Mouse (Mus musculus) heart, postnatal 0 days (tissue): ENCODE data around the gene H2-Ob. TPM values are rescaled to one million over a fixed set of nuclear protein-coding genes. Genes with fewer than 3 reads are reported as not detected.

ENCODE experiments used
- ATAC-seq: fragments of 200-750 bp; cut with Nextera tagmentation; 2 replicates; pipeline ENCODE4 v1.8.0; 2017; ENCODE audit warnings: low read depth, moderate number of reproducible peaks, moderate library complexity; ENCODE audit not compliant: insufficient read depth
- DNase-seq: peaks from one replicate; pipeline ENCODE4 v3.0.0-alpha.2; 2016; ENCODE audit warnings: low spot score
- H3K27ac ChIP-seq: fragments of 300-500 bp; sonication (generic); 2 replicates; pipeline ENCODE4 v1.5.1; 2014; ENCODE audit warnings: low read depth, mild to moderate bottlenecking
- H3K27me3 ChIP-seq: fragments of 300-500 bp; sonication (generic); 2 replicates; pipeline ENCODE4 v1.6.1; 2014; ENCODE audit warnings: low read length, mixed read lengths; ENCODE audit not compliant: control insufficient read depth, insufficient read depth
- H3K36me3 ChIP-seq: fragments of 300-500 bp; sonication (generic); replicated peaks from 2 replicates; pipeline ENCODE4 v1.6.1; 2014; ENCODE audit warnings: low read length, mixed read lengths; ENCODE audit not compliant: control insufficient read depth, insufficient read depth
- H3K4me1 ChIP-seq: fragments of 300-500 bp; sonication (generic); 2 replicates; pipeline ENCODE4 v1.6.1; 2014; ENCODE audit warnings: antibody characterized with exemption; ENCODE audit not compliant: control insufficient read depth, insufficient read depth
- H3K4me2 ChIP-seq: fragments of 300-500 bp; sonication (generic); 2 replicates; pipeline ENCODE4 v1.6.1; 2014; ENCODE audit warnings: low read depth, mild to moderate bottlenecking, low read length, moderate library complexity
- H3K4me3 ChIP-seq: fragments of 300-500 bp; sonication (generic); 2 replicates; pipeline ENCODE4 v1.5.1; 2014; ENCODE audit warnings: low read depth, low read length
- H3K9ac ChIP-seq: fragments of 300-500 bp; sonication (generic); replicated peaks from 2 replicates; pipeline ENCODE4 v1.6.1; 2014; ENCODE audit warnings: low read depth, low read length, mixed read lengths
- H3K9me3 ChIP-seq: fragments of 300-500 bp; sonication (generic); replicated peaks from 2 replicates; pipeline ENCODE4 v1.6.1; 2016; ENCODE audit warnings: low read length; ENCODE audit not compliant: control insufficient read depth
- CTCF ChIP-seq: IDR thresholded peaks from 2 replicates; pipeline ENCODE4 v1.5.1; 2016; ENCODE audit warnings: antibody characterized with exemption, control low read depth, low read depth
- EP300 ChIP-seq: IDR thresholded peaks from 2 replicates; pipeline ENCODE4 v1.6.1; 2016; ENCODE audit warnings: antibody characterized with exemption, low read depth
- WGBS: fragments of 180-500 bp; shearing (Covaris S2); extraction: QIAGEN DNeasy Blood & Tissue Kit; methylation state at CpG from one replicate; pipeline ENCODE4 v1.1.7; 2014; 5-methylcytosine and 5-hydroxymethylcytosine counted together
- polyA plus RNA-seq: library from polyadenylated mRNA; unstranded; fragments of >200 nt; fragmentation: Nextera tagmentation; extraction: Ambion mirVana; gene quantifications from 2 replicates; pipeline ENCODE4 v1.2.1, GENCODE M21; 2015
- total RNA-seq: library from RNA; depleted of rRNA; stranded (reverse); fragments of >200 nt; gene quantifications from 2 replicates; pipeline ENCODE4 v1.2.3, GENCODE M21; 2014; ENCODE audit warnings: low replicate concordance

Gene H2-Ob
- total and polyA plus RNA-seq, 2 experiments from 2014 or later, result 0.08 TPM; not detected in 1

DNA sequence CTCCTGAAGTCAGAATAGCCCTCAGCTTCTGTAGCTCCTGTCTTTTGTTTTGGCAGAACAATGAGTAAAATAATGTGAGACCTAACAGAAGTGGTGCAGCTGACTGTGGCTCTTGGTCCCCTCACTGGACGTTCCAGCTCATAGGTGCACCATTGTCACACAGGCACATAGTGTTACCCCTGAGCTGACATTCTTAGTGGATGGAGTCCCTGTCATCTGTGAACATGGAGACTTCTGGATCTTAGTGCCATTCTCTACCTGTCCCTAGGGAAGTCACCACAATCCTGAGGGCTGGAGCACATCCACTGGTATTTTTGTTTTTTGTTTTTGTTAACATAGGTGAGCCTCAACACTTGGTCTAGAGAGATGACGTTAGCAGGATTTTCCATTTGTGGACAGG is 32.2 kb downstream of the H2-Ob start:
- no peak overlapping the region for H3K4me3 ChIP-seq
- H3K36me3 ChIP-seq, result no peaks in the 10 kb centered on the region
- H3K4me1 ChIP-seq, result no peaks in the 10 kb centered on the region
- H3K4me2 ChIP-seq, result no peak overlapping the region
- no peaks in the 10 kb centered on the region for H3K9me3 ChIP-seq
- DNase-seq (no peak), ATAC-seq (no peak)
- 63% methylated on average over 2 of the region's 2 CpGs for WGBS
- no peaks in the 10 kb centered on the region for H3K27me3 ChIP-seq
- no peak overlapping the region for H3K9ac ChIP-seq
- TF ChIP-seq CTCF (no peak), EP300 (no peak)
- H3K27ac ChIP-seq, result no peak overlapping the region

DNA sequence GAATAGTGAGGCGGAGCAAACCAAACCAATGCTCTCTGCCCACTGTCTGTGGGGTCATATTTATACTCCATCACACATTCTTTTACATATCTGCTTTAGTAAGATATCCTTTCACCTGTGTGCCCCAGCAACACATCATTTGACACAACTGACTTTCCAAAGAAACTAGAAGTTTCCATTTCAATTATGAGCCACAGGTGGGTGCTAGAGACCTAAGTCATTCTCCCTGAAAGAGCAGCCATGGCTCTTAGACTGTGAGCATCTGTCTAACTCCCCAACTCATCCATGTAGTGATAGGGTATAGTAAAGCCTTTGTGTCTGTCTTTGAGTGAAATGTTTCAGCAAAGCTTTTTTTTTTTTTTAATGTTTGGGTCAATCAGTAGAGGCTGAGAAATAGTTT is 33.4 kb downstream of the H2-Ob start:
- TF ChIP-seq CTCF (peak; percentile 24; the same call in 1 of the 2 replicates), EP300 (no peak)
- H3K4me3 ChIP-seq, result no peak overlapping the region
- H3K9ac ChIP-seq, result no peak overlapping the region
- H3K4me2 ChIP-seq, result no peak overlapping the region
- H3K4me1 ChIP-seq, result no peaks in the 10 kb centered on the region
- H3K27me3 ChIP-seq, result no peaks in the 10 kb centered on the region
- no peak for DNase-seq
- H3K27ac ChIP-seq, result no peak overlapping the region
- WGBS, result 79% methylated on average over 1 of the region's 1 CpGs
- H3K9me3 ChIP-seq, result peaks cover 4% of the 10 kb centered on the region; the same call in 1 of the 2 replicates
- no peaks in the 10 kb centered on the region for H3K36me3 ChIP-seq
- ATAC-seq, result no peak

- H3K9me3 ChIP-seq, result peaks cover 4% of the 10 kb centered on the region; the same call in 1 of the 2 replicates
Observed at GRCm38 (mm10) chr17:34280499-34281038, 41.9 kb downstream of the H2-Ob start.

DNA sequence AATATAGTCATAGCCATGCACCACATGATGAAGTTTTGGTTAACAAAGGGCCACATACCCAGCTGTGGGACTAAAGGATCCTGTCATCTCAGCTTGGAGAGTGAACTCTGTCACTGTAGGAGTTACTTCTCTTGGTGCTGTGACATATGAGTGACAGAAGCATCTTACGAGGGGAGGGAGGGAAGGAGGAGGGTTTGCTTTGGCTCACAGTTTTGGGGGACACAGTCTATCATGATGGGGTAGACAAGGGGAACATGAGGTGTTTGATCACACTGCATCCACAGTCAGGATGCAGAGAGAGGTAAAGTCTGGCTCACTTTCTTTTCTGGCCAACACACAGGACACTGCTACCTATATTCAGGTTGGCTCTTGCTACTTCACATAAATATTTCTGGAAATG is 43.1 kb downstream of the H2-Ob start:
- WGBS, result 65% methylated on average over 1 of the region's 1 CpGs
- Histone ChIP-seq H3K36me3 (no peaks in the 10 kb centered on the region), H3K27me3 (no peaks in the 10 kb centered on the region), H3K9ac (no peak overlapping the region), H3K4me3 (no peak overlapping the region), H3K27ac (no peak overlapping the region), H3K9me3 (no peaks in the 10 kb centered on the region; the same call in 1 of the 2 replicates), H3K4me1 (no peaks in the 10 kb centered on the region), H3K4me2 (no peak overlapping the region)
- DNase-seq (no peak), ATAC-seq (no peak)
- TF ChIP-seq CTCF (no peak), EP300 (no peak)

More at GRCm38 (mm10) chr17:34280499-34281038, 41.9 kb downstream of the H2-Ob start:
- TF ChIP-seq CTCF (no peak), EP300 (no peak)
- H3K36me3 ChIP-seq, result no peaks in the 10 kb centered on the region
- no peak overlapping the region for H3K9ac ChIP-seq
- H3K27ac ChIP-seq, result no peak overlapping the region
- ATAC-seq (no peak), DNase-seq (no peak)
- no peaks in the 10 kb centered on the region for H3K4me1 ChIP-seq
- no peak overlapping the region for H3K4me3 ChIP-seq
- no peaks in the 10 kb centered on the region for H3K27me3 ChIP-seq
- WGBS, result 59% methylated on average over 1 of the region's 1 CpGs
- no peak overlapping the region for H3K4me2 ChIP-seq

DNA sequence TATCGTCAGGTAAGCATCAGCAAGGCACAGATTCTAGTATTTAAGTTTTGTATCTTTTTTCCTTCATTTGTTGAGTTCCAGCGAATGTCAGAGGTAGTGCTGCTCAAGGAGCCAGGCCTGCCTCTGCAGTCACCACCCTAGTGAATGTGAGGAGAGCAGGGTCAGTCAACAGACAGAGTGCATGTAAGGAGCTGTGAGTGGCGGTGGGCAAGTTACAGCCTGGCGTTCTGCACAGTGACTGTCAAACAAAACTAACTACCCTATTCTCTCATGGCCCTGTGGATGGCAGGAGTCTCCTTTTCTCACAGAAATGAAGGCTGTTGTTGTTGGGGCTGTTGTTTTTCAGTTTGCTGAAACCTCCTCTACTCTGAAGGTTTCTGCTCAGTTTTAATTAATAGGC is 46.7 kb downstream of the H2-Ob start:
- Histone ChIP-seq H3K4me3 (no peak overlapping the region), H3K9me3 (no peaks in the 10 kb centered on the region), H3K27ac (no peak overlapping the region), H3K4me2 (no peak overlapping the region), H3K36me3 (no peaks in the 10 kb centered on the region), H3K27me3 (no peaks in the 10 kb centered on the region), H3K9ac (no peak overlapping the region), H3K4me1 (no peaks in the 10 kb centered on the region)
- 67% methylated on average over 4 of the region's 4 CpGs for WGBS
- DNase-seq (no peak), ATAC-seq (no peak)
- TF ChIP-seq EP300 (no peak), CTCF (no peak)

DNA sequence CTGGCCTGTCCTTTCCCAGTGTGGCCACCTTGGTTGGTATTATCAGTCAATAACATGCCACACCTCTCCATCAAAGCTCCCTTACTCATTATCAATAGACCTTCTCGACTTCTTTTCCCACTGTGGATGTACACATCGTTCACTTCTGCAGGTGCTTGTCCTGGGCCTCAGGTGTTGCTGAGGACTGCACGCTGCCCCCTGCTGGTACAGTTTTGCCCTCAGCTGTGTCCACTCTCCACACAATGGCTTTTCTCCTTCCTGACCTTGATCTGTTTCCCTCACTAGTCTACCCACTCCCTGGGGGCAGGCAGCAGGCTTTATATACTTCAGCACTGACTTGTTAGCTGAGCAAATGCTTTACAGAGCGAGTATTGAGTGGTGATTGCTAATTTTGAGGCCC is 47.1 kb downstream of the H2-Ob start:
- no peak overlapping the region for H3K27ac ChIP-seq
- H3K27me3 ChIP-seq, result no peaks in the 10 kb centered on the region
- 31% methylated on average over 4 of the region's 4 CpGs for WGBS
- no peak overlapping the region for H3K4me3 ChIP-seq
- no peak for TF ChIP-seq EP300
- peak; percentile 37 for TF ChIP-seq CTCF
- H3K9me3 ChIP-seq, result no peaks in the 10 kb centered on the region
- ATAC-seq, result no peak
- H3K36me3 ChIP-seq, result no peaks in the 10 kb centered on the region
- H3K4me1 ChIP-seq, result no peaks in the 10 kb centered on the region
- no peak overlapping the region for H3K4me2 ChIP-seq
- DNase-seq, result no peak
- H3K9ac ChIP-seq, result no peak overlapping the region
